Mouse (Mus musculus): ENCODE data around the gene Hist1h4d. TPM values are rescaled to one million over a fixed set of nuclear protein-coding genes. Genes with fewer than 3 reads are reported as not detected.
"Not testable (repeated sequence)": the region's sequence is repeated elsewhere in the genome, so short reads cannot be mapped to it uniquely, and the experiment has no call there.

Hist1h4d gene
- total and polyA plus RNA-seq, 3 experiments = 11.7 to 1,889 TPM; not detected in 1

DNA sequence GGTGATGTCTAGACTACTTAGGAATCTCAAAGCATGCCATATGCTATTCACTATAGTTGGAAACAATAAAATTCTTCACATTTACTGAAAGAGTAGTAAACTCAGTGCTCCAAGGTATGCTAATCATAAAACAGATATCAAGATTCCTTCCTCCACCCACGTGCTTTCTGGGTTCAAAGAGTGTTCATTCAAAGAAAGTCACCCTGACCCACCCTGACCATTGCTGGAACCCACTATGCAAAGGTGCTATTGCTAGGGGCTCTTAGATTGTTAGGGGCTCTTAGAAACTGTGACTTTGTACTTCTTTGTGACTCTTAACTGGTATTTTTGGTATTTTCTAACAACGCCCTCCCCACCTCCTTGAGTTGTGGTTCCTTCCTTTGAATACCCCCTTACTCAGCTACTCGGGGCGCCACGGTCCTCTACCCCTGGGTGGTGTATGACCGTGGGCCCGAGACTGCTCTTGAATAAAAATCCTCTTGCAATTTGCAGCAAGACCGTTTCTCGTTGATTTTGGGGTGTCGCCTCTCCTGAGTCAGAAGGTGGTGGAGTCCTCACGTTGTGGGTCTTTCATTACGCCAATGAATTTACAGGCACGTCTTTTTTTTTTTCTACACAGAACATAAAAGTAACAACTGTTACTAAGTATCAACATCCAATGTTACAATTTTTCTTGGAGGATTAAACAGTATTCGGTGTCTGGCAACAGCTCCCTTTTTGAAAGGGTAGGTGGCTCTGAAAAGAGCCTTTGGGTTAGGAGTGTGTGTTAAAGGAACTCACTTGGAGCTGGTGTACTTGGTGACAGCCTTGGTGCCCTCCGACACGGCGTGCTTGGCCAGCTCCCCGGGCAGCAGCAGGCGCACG, 8.1 kb upstream of the Hist1h4d start:
- peak; percentile 71 for DNase-seq (ENCODE audit: low read depth, low spot score)
- H3K36me3 ChIP-seq (ENCODE audit: control insufficient read depth in 1 of 2, insufficient read depth in 2 of 2, low read length in 2 of 2) = peaks cover 0 to 25% of the 10 kb centered on the region in 2 experiments; a peak in 2 of 4 replicates
- peak overlapping the region; percentile 98 for H3K27ac ChIP-seq (ENCODE audit: control insufficient read depth, low read depth, low read length)
- H3K4me3 ChIP-seq (ENCODE audit: control insufficient read depth in 1 of 2, insufficient read depth in 1 of 2, low read depth in 2 of 2, low read length in 2 of 2) = peak overlapping the region; percentile 12 to 58
- peak; percentile 44; the same call in 1 of the 2 replicates for TF ChIP-seq TBP (IDR thresholded peaks at IDR 0.05; ENCODE audit: low read depth, low read length)
- peak; percentile 53 to 56; a peak in 3 of 4 replicates for TF ChIP-seq POLR2A (IDR thresholded peaks at IDR 0.05; ENCODE audit: control insufficient read depth in 1 of 2, insufficient read depth in 1 of 2, low read depth in 1 of 2, low read length in 2 of 2, poor library complexity in 1 of 2)
- peak overlapping the region; percentile 99 for H3K9ac ChIP-seq (ENCODE audit: control insufficient read depth, low read depth, low read length, poor library complexity, severe bottlenecking)
- not testable (repeated sequence) for H3K9me3 ChIP-seq (replicated peaks; ENCODE audit: insufficient read depth, low read length); H3K4me1 ChIP-seq (ENCODE audit: control insufficient read depth in 1 of 2, insufficient read depth in 2 of 2, low read length in 2 of 2); H3K27me3 ChIP-seq (ENCODE audit: control insufficient read depth in 1 of 2, insufficient read depth in 2 of 2, low read length in 2 of 2); H3K79me2 ChIP-seq (ENCODE audit: control insufficient read depth, insufficient read depth, low read length, poor library complexity)

DNA sequence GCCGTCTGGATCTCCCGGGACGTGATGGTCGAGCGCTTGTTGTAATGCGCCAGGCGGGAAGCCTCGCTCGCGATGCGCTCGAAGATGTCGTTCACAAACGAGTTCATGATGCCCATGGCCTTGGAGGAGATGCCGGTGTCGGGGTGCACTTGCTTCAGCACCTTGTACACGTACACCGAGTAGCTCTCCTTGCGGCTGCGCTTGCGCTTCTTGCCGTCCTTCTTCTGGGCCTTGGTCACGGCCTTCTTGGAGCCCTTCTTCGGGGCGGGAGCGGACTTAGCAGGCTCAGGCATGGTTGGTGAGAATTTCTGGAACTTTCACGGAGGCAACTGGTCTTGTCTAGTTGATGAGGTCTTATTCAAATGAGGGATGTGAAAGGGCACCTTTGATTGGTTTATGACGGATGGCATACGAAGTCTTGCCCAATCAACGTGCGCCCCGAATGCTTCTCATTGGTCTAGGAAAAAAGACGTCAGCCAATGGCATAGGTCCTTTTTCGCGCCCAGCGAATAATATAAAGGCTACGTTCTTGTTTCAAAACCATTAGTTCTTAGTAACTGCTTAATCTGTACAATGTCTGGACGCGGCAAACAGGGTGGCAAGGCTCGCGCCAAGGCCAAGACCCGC, 7.4 kb upstream of the Hist1h4d start, which contains the start of the genes Hist1h2bf and Hist1h2ad:
Gene Hist1h2bf, minus strand, starts transcription at position 299 of the 627 bp plus-strand sequence.
Gene Hist1h2ad, plus strand, starts transcription at position 484 of the 627 bp plus-strand sequence.
- not testable (repeated sequence) for H3K27me3 ChIP-seq (ENCODE audit: control insufficient read depth in 1 of 2, insufficient read depth in 2 of 2, low read length in 2 of 2); H3K4me1 ChIP-seq (ENCODE audit: control insufficient read depth in 1 of 2, insufficient read depth in 2 of 2, low read length in 2 of 2); H3K9me3 ChIP-seq (replicated peaks; ENCODE audit: insufficient read depth, low read length); H3K79me2 ChIP-seq (ENCODE audit: control insufficient read depth, insufficient read depth, low read length, poor library complexity)
- Histone ChIP-seq H3K4me3 (ENCODE audit: control insufficient read depth in 1 of 2, insufficient read depth in 1 of 2, low read depth in 2 of 2, low read length in 2 of 2) (peak within 1 kb of the TSS; percentile 14 to 58), H3K27ac (ENCODE audit: control insufficient read depth, low read depth, low read length) (peak within 1 kb of the TSS; percentile 98), H3K36me3 (ENCODE audit: control insufficient read depth in 1 of 2, insufficient read depth in 2 of 2, low read length in 2 of 2) (peaks cover 0 to 28% of the 10 kb centered on the region in 2 experiments; a peak in 2 of 4 replicates), H3K9ac (ENCODE audit: control insufficient read depth, low read depth, low read length, poor library complexity, severe bottlenecking) (peak within 1 kb of the TSS; percentile 99)
- peak; percentile 52; the same call in 1 of the 2 replicates for TF ChIP-seq POLR2AphosphoS5 (IDR thresholded peaks at IDR 0.05; ENCODE audit: borderline replicate concordance, low read depth, low read length)
- TF ChIP-seq UBTF (IDR thresholded peaks at IDR 0.05; ENCODE audit: borderline replicate concordance, insufficient read depth, low read depth, low read length) = 0 out of 2 replicates have a peak, but pooled peaks have one; percentile 51
- TF ChIP-seq POLR2A (IDR thresholded peaks at IDR 0.05; ENCODE audit: control insufficient read depth in 1 of 2, insufficient read depth in 1 of 2, low read depth in 1 of 2, low read length in 2 of 2, poor library complexity in 1 of 2) = peak in 1 of 2 experiments; percentile 79; a peak in 3 of 4 replicates
- peak; percentile 98 for TF ChIP-seq TBP (IDR thresholded peaks at IDR 0.05; ENCODE audit: low read depth, low read length)
- peak; percentile 99 for DNase-seq (ENCODE audit: low read depth, low spot score)

DNA sequence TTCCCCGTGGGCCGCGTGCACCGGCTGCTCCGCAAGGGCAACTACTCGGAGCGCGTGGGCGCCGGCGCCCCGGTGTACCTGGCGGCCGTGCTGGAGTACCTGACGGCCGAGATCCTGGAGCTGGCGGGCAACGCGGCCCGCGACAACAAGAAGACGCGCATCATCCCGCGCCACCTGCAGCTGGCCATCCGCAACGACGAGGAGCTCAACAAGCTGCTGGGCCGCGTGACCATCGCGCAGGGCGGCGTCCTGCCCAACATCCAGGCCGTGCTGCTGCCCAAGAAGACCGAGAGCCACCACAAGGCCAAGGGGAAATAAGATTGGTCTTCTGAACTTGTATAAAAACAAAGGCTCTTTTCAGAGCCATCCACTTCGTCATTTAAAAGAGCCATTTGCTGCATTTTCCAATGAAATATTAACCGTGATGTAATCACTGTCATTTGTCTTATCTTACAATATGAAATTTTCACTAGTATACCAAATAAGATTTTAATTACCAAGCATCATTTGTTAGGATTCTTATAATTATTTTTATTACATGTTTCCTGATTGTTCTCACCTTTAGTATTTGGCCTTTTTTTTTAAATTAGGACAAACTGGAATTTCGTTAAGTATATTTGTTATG, 6.7 kb upstream of the Hist1h4d start:
- H3K9ac ChIP-seq (ENCODE audit: control insufficient read depth, low read depth, low read length, poor library complexity, severe bottlenecking) = peak overlapping the region; percentile 77
- peaks cover 0 to 25% of the 10 kb centered on the region in 2 experiments; a peak in 2 of 4 replicates for H3K36me3 ChIP-seq (ENCODE audit: control insufficient read depth in 1 of 2, insufficient read depth in 2 of 2, low read length in 2 of 2)
- DNase-seq (ENCODE audit: low read depth, low spot score) = peak; percentile 74
- not testable (repeated sequence) for H3K27me3 ChIP-seq (ENCODE audit: control insufficient read depth in 1 of 2, insufficient read depth in 2 of 2, low read length in 2 of 2); H3K9me3 ChIP-seq (replicated peaks; ENCODE audit: insufficient read depth, low read length); H3K4me1 ChIP-seq (ENCODE audit: control insufficient read depth in 1 of 2, insufficient read depth in 2 of 2, low read length in 2 of 2); H3K79me2 ChIP-seq (ENCODE audit: control insufficient read depth, insufficient read depth, low read length, poor library complexity)
- H3K27ac ChIP-seq (ENCODE audit: control insufficient read depth, low read depth, low read length) = peak overlapping the region; percentile 98
- H3K4me3 ChIP-seq (ENCODE audit: control insufficient read depth in 1 of 2, insufficient read depth in 1 of 2, low read depth in 2 of 2, low read length in 2 of 2) = peak overlapping the region; percentile 14 to 47; a peak in 3 of 4 replicates
- peak; percentile 73; the same call in 1 of the 2 replicates for TF ChIP-seq UBTF (IDR thresholded peaks at IDR 0.05; ENCODE audit: borderline replicate concordance, insufficient read depth, low read depth, low read length)
- TF ChIP-seq POLR2AphosphoS5 (IDR thresholded peaks at IDR 0.05; ENCODE audit: borderline replicate concordance, low read depth, low read length) = peak; percentile 1; the same call in 1 of the 2 replicates
- TF ChIP-seq POLR2A (IDR thresholded peaks at IDR 0.05; ENCODE audit: control insufficient read depth in 1 of 2, insufficient read depth in 1 of 2, low read depth in 1 of 2, low read length in 2 of 2, poor library complexity in 1 of 2) = peak; percentile 68 to 87; a peak in 3 of 4 replicates

Data from MEL (cell line).